Mouse (Mus musculus): ENCODE measurements at regions not wholly inside any gene's neighbourhood (a gene's known extent, or its start where the extent isn't known, plus 50 kb on each side); places are given as distances from the start of the nearest gene placed in this dataset.

GRCm38 (mm10) chr13:47707961-47708609 is 552.9 kb upstream of the Id4 start:
- H3K9me3 ChIP-seq: no peaks in the 10 kb centered on the region
- no peaks in the 10 kb centered on the region for H3K4me1 ChIP-seq
- ATAC-seq (ENCODE audit: low FRiP score, low read depth): no peak
- WGBS: 56% methylated on average over 18 of the region's 18 CpGs
- H3K36me3 ChIP-seq: no peaks in the 10 kb centered on the region
- H3K27me3 ChIP-seq: no peaks in the 10 kb centered on the region
- H3K4me3 ChIP-seq: no peak overlapping the region
- H3K9ac ChIP-seq (replicated peaks): no peak overlapping the region
- H3K27ac ChIP-seq (replicated peaks): no peak overlapping the region; the same call in 1 of the 2 replicates
- no peak overlapping the region for H3K4me2 ChIP-seq (replicated peaks)

- WGBS: 94% methylated on average over 3 of the region's 3 CpGs
- no peaks in the 10 kb centered on the region for H3K27me3 ChIP-seq
- no peak for ATAC-seq (ENCODE audit: low FRiP score, low read depth)
- H3K9ac ChIP-seq (replicated peaks): no peak overlapping the region
- H3K4me1 ChIP-seq: no peaks in the 10 kb centered on the region
- H3K9me3 ChIP-seq: no peaks in the 10 kb centered on the region
- no peak overlapping the region for H3K4me2 ChIP-seq (replicated peaks)
- no peak overlapping the region for H3K27ac ChIP-seq (replicated peaks)
- H3K4me3 ChIP-seq: no peak overlapping the region
- no peaks in the 10 kb centered on the region for H3K36me3 ChIP-seq
These were observed 551.7 kb upstream of the Id4 start for GRCm38 (mm10) chr13:47709323-47709722.

- H3K27me3 ChIP-seq: no peaks in the 10 kb centered on the region
- no peaks in the 10 kb centered on the region for H3K36me3 ChIP-seq
- H3K9ac ChIP-seq (replicated peaks): no peak overlapping the region
- H3K4me1 ChIP-seq: no peaks in the 10 kb centered on the region
- no peaks in the 10 kb centered on the region for H3K9me3 ChIP-seq
- no peak overlapping the region for H3K4me3 ChIP-seq
- ATAC-seq (ENCODE audit: low FRiP score, low read depth): no peak
- H3K27ac ChIP-seq (replicated peaks): no peak overlapping the region
- H3K4me2 ChIP-seq (replicated peaks): no peak overlapping the region
- WGBS: 89% methylated on average over 4 of the region's 4 CpGs
These were observed 548.5 kb upstream of the Id4 start for GRCm38 (mm10) chr13:47712507-47712906.

GRCm38 (mm10) chr13:47716265-47716664 is 544.8 kb upstream of the Id4 start:
- Histone ChIP-seq H3K4me2 (replicated peaks) (no peak overlapping the region), H3K4me1 (no peaks in the 10 kb centered on the region), H3K27ac (replicated peaks) (no peak overlapping the region), H3K4me3 (no peak overlapping the region), H3K9me3 (no peaks in the 10 kb centered on the region), H3K36me3 (no peaks in the 10 kb centered on the region), H3K9ac (replicated peaks) (no peak overlapping the region), H3K27me3 (no peaks in the 10 kb centered on the region)
- no peak for ATAC-seq (ENCODE audit: low FRiP score, low read depth)
- WGBS: 79% methylated on average over 4 of the region's 4 CpGs

DNA sequence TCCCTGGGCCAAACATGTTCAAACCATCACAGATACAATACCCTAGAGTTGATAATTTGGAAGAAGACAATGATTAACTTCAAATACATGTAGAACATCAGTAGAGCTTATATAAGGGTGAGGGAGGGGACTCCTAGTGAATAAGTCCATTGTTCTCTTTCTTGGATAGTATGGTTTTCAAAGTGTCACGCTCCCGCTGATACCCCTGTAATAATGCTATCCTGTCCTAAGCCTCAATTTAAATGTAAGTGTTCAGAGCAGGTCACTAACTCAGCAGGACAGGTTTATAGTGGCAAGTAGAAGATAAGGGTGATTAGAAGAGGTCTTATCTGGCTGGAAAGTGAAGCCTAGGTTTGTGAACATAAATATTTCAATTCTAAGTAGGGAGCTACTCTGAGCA is 540.4 kb upstream of the Id4 start:
- Histone ChIP-seq H3K27me3 (no peaks in the 10 kb centered on the region), H3K4me2 (replicated peaks) (no peak overlapping the region), H3K27ac (replicated peaks) (no peak overlapping the region), H3K4me1 (no peaks in the 10 kb centered on the region), H3K9ac (replicated peaks) (no peak overlapping the region), H3K36me3 (no peaks in the 10 kb centered on the region), H3K9me3 (no peaks in the 10 kb centered on the region), H3K4me3 (no peak overlapping the region)
- WGBS: 88% methylated on average over 2 of the region's 2 CpGs
- no peak for ATAC-seq (ENCODE audit: low FRiP score, low read depth)

- no peak overlapping the region for H3K4me2 ChIP-seq (replicated peaks)
- no peaks in the 10 kb centered on the region for H3K9me3 ChIP-seq
- no peak for ATAC-seq (ENCODE audit: low FRiP score, low read depth)
- H3K4me3 ChIP-seq: no peak overlapping the region
- no peaks in the 10 kb centered on the region for H3K36me3 ChIP-seq
- H3K9ac ChIP-seq (replicated peaks): no peak overlapping the region
- H3K4me1 ChIP-seq: peaks cover 9% of the 10 kb centered on the region
- WGBS: 79% methylated on average over 1 of the region's 1 CpGs
- H3K27ac ChIP-seq (replicated peaks): no peak overlapping the region
- H3K27me3 ChIP-seq: no peaks in the 10 kb centered on the region
These were observed 526.6 kb upstream of the Id4 start for GRCm38 (mm10) chr13:47734415-47734814.

DNA sequence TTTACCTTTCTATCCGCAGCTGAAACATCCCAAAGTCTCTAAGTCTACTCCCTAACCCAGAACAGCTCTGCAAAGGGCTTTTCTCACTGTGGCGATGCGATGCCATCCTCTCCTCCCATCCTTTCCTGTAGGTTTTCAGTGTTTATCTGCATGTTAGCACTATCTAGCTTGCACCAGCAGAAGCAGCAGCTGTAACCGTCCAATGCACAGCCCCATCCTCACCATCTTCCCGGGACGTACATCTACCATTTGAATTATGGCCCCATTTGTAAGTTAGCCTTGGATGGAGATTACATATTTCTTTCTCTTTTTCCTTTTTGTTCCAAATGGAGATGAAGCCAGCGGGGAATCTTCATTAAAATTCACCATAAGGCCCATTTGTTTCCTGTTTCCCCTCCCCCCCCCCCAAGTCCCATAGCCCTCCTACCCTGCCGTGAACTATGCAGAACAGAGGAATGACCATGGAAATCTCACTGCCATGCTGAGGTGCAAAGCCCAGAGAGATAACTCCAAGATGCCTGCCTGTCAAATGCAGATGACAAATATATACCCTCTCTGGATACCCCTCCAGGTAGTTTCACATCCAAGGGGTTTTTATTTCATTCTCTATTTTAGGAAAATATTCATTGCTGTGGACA is 525.5 kb upstream of the Id4 start:
- WGBS: 73% methylated on average over 8 of the region's 8 CpGs
- H3K27ac ChIP-seq (replicated peaks): no peak overlapping the region; the same call in 1 of the 2 replicates
- no peaks in the 10 kb centered on the region for H3K27me3 ChIP-seq
- H3K36me3 ChIP-seq: no peaks in the 10 kb centered on the region
- no peak for ATAC-seq (ENCODE audit: low FRiP score, low read depth)
- H3K4me3 ChIP-seq: no peak overlapping the region
- no peak overlapping the region for H3K4me2 ChIP-seq (replicated peaks)
- no peak overlapping the region for H3K9ac ChIP-seq (replicated peaks)
- no peaks in the 10 kb centered on the region for H3K9me3 ChIP-seq
- H3K4me1 ChIP-seq: peaks cover 9% of the 10 kb centered on the region

GRCm38 (mm10) chr13:47748906-47749305 is 512.1 kb upstream of the Id4 start:
- no peak for ATAC-seq (ENCODE audit: low FRiP score, low read depth)
- H3K4me1 ChIP-seq: 0 out of 2 replicates have a peak, but pooled peaks cover 6% of the 10 kb centered on the region
- no peaks in the 10 kb centered on the region for H3K27me3 ChIP-seq
- H3K4me2 ChIP-seq (replicated peaks): no peak overlapping the region
- no peaks in the 10 kb centered on the region for H3K9me3 ChIP-seq
- no peaks in the 10 kb centered on the region for H3K36me3 ChIP-seq
- no peak overlapping the region for H3K9ac ChIP-seq (replicated peaks)
- no peak overlapping the region for H3K27ac ChIP-seq (replicated peaks)
- H3K4me3 ChIP-seq: no peak overlapping the region

GRCm38 (mm10) chr13:47751033-47751432 is 510.0 kb upstream of the Id4 start:
- WGBS: 77% methylated on average over 2 of the region's 2 CpGs
- Histone ChIP-seq H3K9me3 (no peaks in the 10 kb centered on the region), H3K36me3 (no peaks in the 10 kb centered on the region), H3K4me2 (replicated peaks) (no peak overlapping the region), H3K4me3 (no peak overlapping the region), H3K27ac (replicated peaks) (no peak overlapping the region), H3K9ac (replicated peaks) (no peak overlapping the region), H3K4me1 (0 out of 2 replicates have a peak, but pooled peaks cover 6% of the 10 kb centered on the region), H3K27me3 (no peaks in the 10 kb centered on the region)
- ATAC-seq (ENCODE audit: low FRiP score, low read depth): no peak

DNA sequence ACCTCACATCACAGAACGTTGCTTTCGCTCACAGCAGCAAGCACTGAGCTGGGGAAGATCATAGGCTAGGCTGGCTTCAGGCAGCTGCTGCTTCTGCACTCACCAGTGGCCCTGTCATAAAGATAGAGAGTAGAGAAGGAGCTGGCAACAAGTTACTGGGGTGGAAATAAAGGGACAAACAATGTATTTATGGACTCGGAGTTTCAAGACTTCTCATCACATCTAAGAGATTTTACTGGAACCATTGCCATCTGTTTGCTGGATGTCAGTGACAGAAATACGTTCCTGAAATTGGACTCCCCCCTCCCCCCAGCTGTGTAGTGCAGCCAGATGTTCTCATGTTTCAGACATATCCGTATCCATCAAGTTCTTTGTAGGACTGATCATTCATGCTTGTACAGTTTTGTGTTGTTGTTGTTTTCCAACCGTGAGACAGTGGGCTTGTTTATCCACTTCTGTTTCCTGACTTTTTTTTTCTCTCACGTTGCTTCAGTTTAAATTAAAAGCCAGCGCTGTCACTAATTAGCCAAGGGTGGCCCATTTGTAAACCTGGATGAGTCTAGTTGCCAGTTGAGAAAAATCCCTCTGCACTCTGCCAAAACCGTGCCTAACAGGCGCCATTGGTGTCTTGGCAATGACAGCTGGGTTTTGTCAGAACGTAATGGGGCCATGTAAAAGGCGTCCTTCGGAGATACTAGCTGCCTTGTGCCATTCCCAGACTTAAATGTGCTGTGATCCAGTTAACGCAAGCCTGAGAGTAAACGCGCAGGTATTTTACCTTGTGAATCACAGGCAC is 496.0 kb upstream of the Id4 start:
- no peaks in the 10 kb centered on the region for H3K36me3 ChIP-seq
- no peaks in the 10 kb centered on the region for H3K27me3 ChIP-seq
- no peak overlapping the region for H3K4me2 ChIP-seq (replicated peaks)
- no peak overlapping the region for H3K9ac ChIP-seq (replicated peaks)
- H3K4me1 ChIP-seq: no peaks in the 10 kb centered on the region
- no peak for ATAC-seq (ENCODE audit: low FRiP score, low read depth)
- H3K27ac ChIP-seq (replicated peaks): no peak overlapping the region
- H3K4me3 ChIP-seq: no peak overlapping the region
- no peaks in the 10 kb centered on the region for H3K9me3 ChIP-seq
- 85% methylated on average over 16 of the region's 16 CpGs for WGBS

DNA sequence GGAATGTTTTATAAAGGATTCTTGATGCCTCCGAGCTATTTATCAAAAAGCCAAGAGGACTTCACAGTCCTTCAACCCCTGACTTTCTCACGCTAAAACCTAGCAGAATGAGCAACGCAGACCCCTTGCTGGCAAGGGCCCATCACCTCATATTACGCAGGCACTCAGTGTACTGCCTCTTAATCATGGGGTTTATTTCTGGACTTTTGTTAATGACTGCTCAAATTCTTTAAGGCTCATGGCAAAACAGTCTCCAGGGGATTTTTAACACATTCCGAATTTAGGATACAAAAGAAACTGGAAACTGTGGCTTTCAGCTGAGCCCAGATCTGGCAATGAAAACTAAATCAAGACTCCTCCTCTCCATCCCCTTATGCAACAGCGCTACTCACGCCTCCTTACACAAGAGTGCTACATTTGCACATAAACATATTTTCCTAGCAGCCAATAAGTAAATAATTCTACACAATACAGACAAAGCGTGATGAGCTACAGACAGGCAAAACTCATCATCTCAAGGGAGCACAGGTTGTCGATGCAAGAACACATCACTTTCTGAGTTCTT is 492.0 kb upstream of the Id4 start:
- H3K36me3 ChIP-seq: no peaks in the 10 kb centered on the region
- no peaks in the 10 kb centered on the region for H3K4me1 ChIP-seq
- no peak overlapping the region for H3K4me2 ChIP-seq (replicated peaks)
- no peaks in the 10 kb centered on the region for H3K27me3 ChIP-seq
- WGBS: 88% methylated on average over 9 of the region's 9 CpGs
- H3K9me3 ChIP-seq: no peaks in the 10 kb centered on the region
- ATAC-seq (ENCODE audit: low FRiP score, low read depth): no peak
- H3K27ac ChIP-seq (replicated peaks): no peak overlapping the region
- H3K9ac ChIP-seq (replicated peaks): no peak overlapping the region
- H3K4me3 ChIP-seq: no peak overlapping the region

Data from midbrain, embryonic 12.5 days (tissue).